Mouse (Mus musculus) lung, adult 18-20 months (tissue): Measurements from ENCODE around the gene Tax1bp1.
"Not testable (repeated sequence)": the region's sequence is repeated elsewhere in the genome, so short reads cannot be mapped to it uniquely, and the experiment has no call there.

Source experiments
- DNase-seq, 2 experiments: peaks; one replicate each; pipeline ENCODE4 v3.0.0; 2022; ENCODE audit warnings: mixed read lengths in 2 of 2

Tax1bp1 gene

GRCm38 (mm10) chr6:52713104-52713896 is at the start of gene Tax1bp1:
Tax1bp1 (plus strand) TSS chr6:52713729.
- peak; percentile 96 to 97 for DNase-seq

- DNase-seq = no peak
Measured at GRCm38 (mm10) chr6:52667641-52668040, 45.9 kb upstream of the Tax1bp1 start.

GRCm38 (mm10) chr6:52669878-52670277 is 43.7 kb upstream of the Tax1bp1 start:
- not testable (repeated sequence) for DNase-seq

- no peak for DNase-seq
Measured at GRCm38 (mm10) chr6:52671791-52672190, 41.7 kb upstream of the Tax1bp1 start.

- DNase-seq = no peak
Measured at GRCm38 (mm10) chr6:52672539-52672938, 41.0 kb upstream of the Tax1bp1 start.

- no peak for DNase-seq
Measured at GRCm38 (mm10) chr6:52673706-52674105, 39.8 kb upstream of the Tax1bp1 start.

GRCm38 (mm10) chr6:52674541-52674940 is 39.0 kb upstream of the Tax1bp1 start:
- DNase-seq = peak in 1 of 2 experiments; percentile 16

- peak; percentile 5 to 16 for DNase-seq
Measured at GRCm38 (mm10) chr6:52675222-52675921, 38.2 kb upstream of the Tax1bp1 start.

GRCm38 (mm10) chr6:52677534-52677933 is 36.0 kb upstream of the Tax1bp1 start:
- not testable (repeated sequence) for DNase-seq

- peak; percentile 4 to 33 for DNase-seq
Measured at GRCm38 (mm10) chr6:52679565-52679964, 34.0 kb upstream of the Tax1bp1 start.

GRCm38 (mm10) chr6:52680458-52681032 is 33.0 kb upstream of the Tax1bp1 start:
- no peak for DNase-seq

GRCm38 (mm10) chr6:52681847-52682485 is 31.6 kb upstream of the Tax1bp1 start:
- no peak for DNase-seq

- no peak for DNase-seq
Measured at GRCm38 (mm10) chr6:52682607-52683006, 30.9 kb upstream of the Tax1bp1 start.

GRCm38 (mm10) chr6:52686901-52687500 is 26.5 kb upstream of the Tax1bp1 start:
- DNase-seq = no peak

- DNase-seq = no peak
Measured at GRCm38 (mm10) chr6:52690365-52690764, 23.2 kb upstream of the Tax1bp1 start.

- no peak for DNase-seq
Measured at GRCm38 (mm10) chr6:52691800-52692199, 21.7 kb upstream of the Tax1bp1 start.

GRCm38 (mm10) chr6:52692451-52693063 is 21.0 kb upstream of the Tax1bp1 start:
- no peak for DNase-seq

- DNase-seq = no peak
Measured at GRCm38 (mm10) chr6:52697964-52698535, 15.5 kb upstream of the Tax1bp1 start.

GRCm38 (mm10) chr6:52699050-52699449 is 14.5 kb upstream of the Tax1bp1 start:
- no peak for DNase-seq

- no peak for DNase-seq
Measured at GRCm38 (mm10) chr6:52699899-52700298, 13.6 kb upstream of the Tax1bp1 start.

GRCm38 (mm10) chr6:52703263-52703662 is 10.3 kb upstream of the Tax1bp1 start:
- DNase-seq = no peak

- no peak for DNase-seq
Measured at GRCm38 (mm10) chr6:52705280-52705679, 8.2 kb upstream of the Tax1bp1 start.
